Comparison of ENCODE assay signal across 9 mouse cellular contexts in genomic region chr8:83568128-83568527, GRCm38 (mm10). TPM values are rescaled to one million over a fixed set of nuclear protein-coding genes. Genes with fewer than 3 reads are reported as not detected.
DNase-seq lines count a peak whose midpoint lies in the region; ATAC-seq lines count a peak whose summit lies in the region.
"Had no signal": no experiment of that assay in that cellular context is flagged by ENCODE, and none has a peak within 500 bp of the region (broad histone marks: within the 10 kb centered on the region; RNA-seq: fewer than 3 reads in every experiment).

No protein-coding gene starts in this region.

- ATAC-seq in heart, embryonic 13.5 days (ENCODE audit: extremely low read depth, insufficient number of reproducible peaks, low FRiP score, low TSS enrichment): no peak
- no peak for ATAC-seq in heart, embryonic 11.5 days (replicated peaks; ENCODE audit: insufficient number of reproducible peaks, low FRiP score, low TSS enrichment)
- no peak for ATAC-seq in intestine, embryonic 15.5 days
- ATAC-seq in stomach, embryonic 16.5 days (ENCODE audit: insufficient read depth, low FRiP score): no peak

- H3K27ac ChIP-seq in heart, embryonic 13.5 days (replicated peaks): no peak overlapping the region
- no peak overlapping the region for H3K27ac ChIP-seq in heart, embryonic 11.5 days (ENCODE audit: low read depth, low read length)
- no peak overlapping the region for H3K27ac ChIP-seq in intestine, embryonic 15.5 days
- H3K27ac ChIP-seq in stomach, embryonic 16.5 days (ENCODE audit: low read length): no peak overlapping the region

- peaks cover 40% of the 10 kb centered on the region for H3K36me3 ChIP-seq in heart, embryonic 13.5 days
- peaks cover 16% of the 10 kb centered on the region for H3K36me3 ChIP-seq in heart, embryonic 11.5 days (ENCODE audit: control insufficient read depth, insufficient read depth, low read length)
- H3K36me3 ChIP-seq in intestine, embryonic 15.5 days: peaks cover 26% of the 10 kb centered on the region
- H3K36me3 ChIP-seq in stomach, embryonic 16.5 days (ENCODE audit: control insufficient read depth, insufficient read depth, low read length): peaks cover 8% of the 10 kb centered on the region; the same call in 1 of the 2 replicates

- no peaks in the 10 kb centered on the region for H3K27me3 ChIP-seq in heart, embryonic 13.5 days (replicated peaks)
- H3K27me3 ChIP-seq in heart, embryonic 11.5 days (ENCODE audit: control insufficient read depth, insufficient read depth, low read length): no peaks in the 10 kb centered on the region
- H3K27me3 ChIP-seq in intestine, embryonic 15.5 days (replicated peaks): no peaks in the 10 kb centered on the region
- H3K27me3 ChIP-seq in stomach, embryonic 16.5 days (ENCODE audit: control insufficient read depth, insufficient read depth, low read length): no peaks in the 10 kb centered on the region

- peak overlapping the region; percentile 93 for H3K4me2 ChIP-seq in heart, embryonic 13.5 days
- H3K4me2 ChIP-seq in heart, embryonic 11.5 days: no peak overlapping the region; the same call in 1 of the 2 replicates
- H3K4me2 ChIP-seq in intestine, embryonic 15.5 days (replicated peaks): peak overlapping the region; percentile 82
- no peak overlapping the region for H3K4me2 ChIP-seq in stomach, embryonic 16.5 days (ENCODE audit: low read depth, low read length)

- peak; percentile 8 for DNase-seq in thymus, postnatal 4 days
- DNase-seq in thymus, adult 18-20 months: no peak
- no peak for DNase-seq in left cerebral cortex, adult 8-10 months (ENCODE audit: low spot score in 2 of 2)
- DNase-seq in yolk sac, embryonic 10.5 days (ENCODE audit: low spot score): no peak

- 76% methylated on average over 5 of the region's 5 CpGs for WGBS in heart, embryonic 13.5 days
- WGBS in heart, embryonic 11.5 days (ENCODE audit: insufficient replicate concordance): 72% methylated on average over 5 of the region's 5 CpGs
- WGBS in intestine, embryonic 15.5 days: 68% methylated on average over 5 of the region's 5 CpGs
- WGBS in stomach, embryonic 16.5 days: 61% methylated on average over 5 of the region's 5 CpGs

- no peaks in the 10 kb centered on the region for H3K9me3 ChIP-seq in heart, embryonic 13.5 days
- H3K9me3 ChIP-seq in heart, embryonic 11.5 days (replicated peaks; ENCODE audit: control insufficient read depth, low read length): no peaks in the 10 kb centered on the region
- no peaks in the 10 kb centered on the region for H3K9me3 ChIP-seq in intestine, embryonic 15.5 days
- no peaks in the 10 kb centered on the region for H3K9me3 ChIP-seq in stomach, embryonic 16.5 days (replicated peaks; ENCODE audit: control insufficient read depth, low read length)

- peaks cover 24% of the 10 kb centered on the region for H3K4me1 ChIP-seq in heart, embryonic 13.5 days
- peaks cover 13% of the 10 kb centered on the region for H3K4me1 ChIP-seq in heart, embryonic 11.5 days (ENCODE audit: control insufficient read depth, insufficient read depth, low read length)
- peaks cover 15% of the 10 kb centered on the region for H3K4me1 ChIP-seq in intestine, embryonic 15.5 days (replicated peaks)
- peaks cover 6% of the 10 kb centered on the region for H3K4me1 ChIP-seq in stomach, embryonic 16.5 days (ENCODE audit: control insufficient read depth, insufficient read depth, low read length)

- peak overlapping the region; percentile 88; the same call in 1 of the 2 replicates for H3K4me3 ChIP-seq in heart, embryonic 13.5 days
- H3K4me3 ChIP-seq in heart, embryonic 11.5 days (ENCODE audit: low read depth, low read length): no peak overlapping the region
- H3K4me3 ChIP-seq in intestine, embryonic 15.5 days (replicated peaks): peak overlapping the region; percentile 76; the same call in 1 of the 2 replicates
- no peak overlapping the region; the same call in 1 of the 2 replicates for H3K4me3 ChIP-seq in stomach, embryonic 16.5 days (replicated peaks; ENCODE audit: low read length)

- peak overlapping the region; percentile 94 for H3K9ac ChIP-seq in heart, embryonic 13.5 days
- no peak overlapping the region for H3K9ac ChIP-seq in heart, embryonic 11.5 days (ENCODE audit: low read depth, low read length)
- peak overlapping the region; percentile 72; the same call in 1 of the 2 replicates for H3K9ac ChIP-seq in intestine, embryonic 15.5 days
- H3K9ac ChIP-seq in stomach, embryonic 16.5 days (ENCODE audit: low read length): peak overlapping the region; percentile 16; the same call in 1 of the 2 replicates

RNA-seq across cellular contexts. Expression of gene Ndufb7, which starts 1.7 kb away (rescaled TPM):
- 524 and 602 TPM in 2 replicates for polyA plus RNA-seq in heart, embryonic 13.5 days (2015; fragmentation: Nextera tagmentation; extraction: Ambion mirVana)
- 546 and 556 TPM in 2 replicates for polyA plus RNA-seq in heart, embryonic 11.5 days (2014; fragmentation: Nextera tagmentation; extraction: Ambion mirVana)
- polyA plus RNA-seq in intestine, embryonic 15.5 days (2015; fragmentation: Nextera tagmentation; extraction: Ambion mirVana): 370 and 398 TPM in 2 replicates
- polyA plus RNA-seq in stomach, embryonic 16.5 days (2015; fragmentation: Nextera tagmentation; extraction: Ambion mirVana): 285 and 326 TPM in 2 replicates
- 100 to 1,000 TPM; 115 to 152 (median 134) TPM for total RNA-seq in left cerebral cortex, adult 8-10 months (2022)

RNA-seq across cellular contexts. Expression of gene Olfr370, which starts 32.5 kb away (rescaled TPM):
- not detected in 2 replicates for polyA plus RNA-seq in heart, embryonic 13.5 days (2015; fragmentation: Nextera tagmentation; extraction: Ambion mirVana)
- polyA plus RNA-seq in heart, embryonic 11.5 days (2014; fragmentation: Nextera tagmentation; extraction: Ambion mirVana): 0.08 TPM in 1 of 2 replicates, not detected in the other
- polyA plus RNA-seq in intestine, embryonic 15.5 days (2015; fragmentation: Nextera tagmentation; extraction: Ambion mirVana): not detected in 2 replicates
- not detected in 2 replicates for polyA plus RNA-seq in stomach, embryonic 16.5 days (2015; fragmentation: Nextera tagmentation; extraction: Ambion mirVana)
- total RNA-seq in left cerebral cortex, adult 8-10 months (2022): not detected
- total RNA-seq: MEL had no signal

RNA-seq across cellular contexts. Expression of gene Tecr, which starts 39.6 kb away (rescaled TPM):
- polyA plus RNA-seq in heart, embryonic 13.5 days (2015; fragmentation: Nextera tagmentation; extraction: Ambion mirVana): 438 and 474 TPM in 2 replicates
- 531 and 534 TPM in 2 replicates for polyA plus RNA-seq in heart, embryonic 11.5 days (2014; fragmentation: Nextera tagmentation; extraction: Ambion mirVana)
- 610 and 639 TPM in 2 replicates for polyA plus RNA-seq in intestine, embryonic 15.5 days (2015; fragmentation: Nextera tagmentation; extraction: Ambion mirVana)
- 503 and 554 TPM in 2 replicates for polyA plus RNA-seq in stomach, embryonic 16.5 days (2015; fragmentation: Nextera tagmentation; extraction: Ambion mirVana)
- total RNA-seq in left cerebral cortex, adult 8-10 months (2022): 100 to 1,000 TPM; 638 to 678 (median 672) TPM

RNA-seq across cellular contexts. Expression of gene Dnajb1, which starts 39.9 kb away (rescaled TPM):
- polyA plus RNA-seq in heart, embryonic 13.5 days (2015; fragmentation: Nextera tagmentation; extraction: Ambion mirVana): 41.4 and 47.4 TPM in 2 replicates
- 51.2 and 51.5 TPM in 2 replicates for polyA plus RNA-seq in heart, embryonic 11.5 days (2014; fragmentation: Nextera tagmentation; extraction: Ambion mirVana)
- polyA plus RNA-seq in intestine, embryonic 15.5 days (2015; fragmentation: Nextera tagmentation; extraction: Ambion mirVana): 47.0 and 48.2 TPM in 2 replicates
- polyA plus RNA-seq in stomach, embryonic 16.5 days (2015; fragmentation: Nextera tagmentation; extraction: Ambion mirVana): 69.6 and 74.3 TPM in 2 replicates
- 10 to 100 TPM; 44.9 to 46.9 (median 45.6) TPM for total RNA-seq in left cerebral cortex, adult 8-10 months (2022)

Comparison
In these comparisons a context has a peak if more than half of its experiments do, and no peak if none do; other contexts are left out.
1. H3K4me2 ChIP-seq: peak in heart, embryonic 13.5 days (single experiment) and intestine, embryonic 15.5 days (single experiment); none in heart, embryonic 11.5 days (single experiment) and stomach, embryonic 16.5 days (single experiment).
2. H3K4me3 ChIP-seq: peak in heart, embryonic 13.5 days (single experiment) and intestine, embryonic 15.5 days (single experiment); none in heart, embryonic 11.5 days (single experiment) and stomach, embryonic 16.5 days (single experiment).